Mouse (Mus musculus) cortical plate, adult 2 months (tissue): Measurements from ENCODE around the gene Cryl1.

Source experiments
- CTCF ChIP-seq: fragments of 200-500 bp; IDR thresholded peaks from 2 replicates; pipeline ENCODE4 v1.5.1; 2011; ENCODE audit warnings: mild to moderate bottlenecking, control low read depth, low read length; ENCODE audit not compliant: insufficient read depth; ENCODE audit errors: extremely low read depth
- POLR2A ChIP-seq: fragments of 200-500 bp; IDR thresholded peaks from 2 replicates; pipeline ENCODE4 v1.6.1; 2011; ENCODE audit warnings: mild to moderate bottlenecking, low read length, control low read depth; ENCODE audit not compliant: insufficient read depth; ENCODE audit errors: extremely low read depth

DNA sequence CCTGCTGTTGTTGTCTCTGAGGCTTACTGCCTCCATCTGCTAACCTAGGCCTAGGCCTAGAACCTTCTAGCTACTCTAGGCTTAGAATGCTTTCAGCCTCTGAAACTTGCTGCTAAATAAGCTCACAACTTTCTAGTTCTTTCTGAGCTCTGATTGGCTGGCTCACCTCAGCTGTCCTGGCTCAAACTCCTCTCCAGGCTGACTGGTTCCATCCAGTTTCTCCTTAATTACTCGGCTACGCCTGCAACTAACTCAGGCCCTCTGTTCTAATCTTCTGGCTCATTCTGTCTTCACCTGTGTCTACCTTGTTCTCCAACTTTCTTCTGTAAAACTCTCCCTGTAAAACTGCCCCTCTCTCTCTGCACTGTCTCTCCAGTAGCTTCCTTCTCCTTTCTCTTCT, 2.9 kb downstream of the Cryl1 start:
- no peak for TF ChIP-seq POLR2A
- TF ChIP-seq CTCF: no peak
